Mouse (Mus musculus) left cerebral cortex, adult 18-20 months (tissue): ENCODE data around the gene Eci1. TPM values are rescaled to one million over a fixed set of nuclear protein-coding genes. Genes with fewer than 3 reads are reported as not detected.

Source experiments
- DNase-seq, 2 experiments: peaks; one replicate each; pipeline ENCODE4 v3.0.0; 2021 to 2022; ENCODE audit warnings: low spot score in 2 of 2, mixed read lengths in 1 of 2
- total RNA-seq, 2 experiments: library from RNA; stranded (reverse); gene quantifications; 2 replicates each; pipeline ENCODE4 v1.2.3; 2021

The Eci1 gene
- total RNA-seq, 2 experiments from 2014 or later: 28.0 to 28.7 TPM

- DNase-seq: peak; percentile 99 to 100
Observed at GRCm38 (mm10) chr17:24469910-24470602, 43.6 kb downstream of the Eci1 start, which contains the start of the genes E4f1 and Pgp. TSS of gene E4f1 (minus strand) at chr17:24470313. TSS of gene Pgp (plus strand) at chr17:24470392.

GRCm38 (mm10) chr17:24470701-24471527 lies 44.5 kb downstream of the Eci1 start:
- peak; percentile 54 to 56 for DNase-seq

GRCm38 (mm10) chr17:24472512-24472911 lies 46.1 kb downstream of the Eci1 start:
- no peak for DNase-seq

GRCm38 (mm10) chr17:24473612-24474275 lies 47.3 kb downstream of the Eci1 start, which contains the start of gene Bricd5:
TSS of gene Bricd5 (plus strand) at chr17:24473884.
- DNase-seq: no peak

- no peak for DNase-seq
Observed at GRCm38 (mm10) chr17:24474557-24474956, 48.1 kb downstream of the Eci1 start.

GRCm38 (mm10) chr17:24475586-24475985 lies 49.1 kb downstream of the Eci1 start:
- no peak for DNase-seq

GRCm38 (mm10) chr17:24476022-24476776 lies 49.8 kb downstream of the Eci1 start:
- DNase-seq: no peak

GRCm38 (mm10) chr17:24477053-24477984 lies 50.9 kb downstream of the Eci1 start:
- no peak for DNase-seq

GRCm38 (mm10) chr17:24477985-24478600 lies 51.7 kb downstream of the Eci1 start:
- no peak for DNase-seq

GRCm38 (mm10) chr17:24478663-24479380 lies 52.4 kb downstream of the Eci1 start, which contains the start of gene Mlst8:
TSS of gene Mlst8 (minus strand) at chr17:24479078.
- DNase-seq: peak; percentile 99

- DNase-seq: no peak
Observed at GRCm38 (mm10) chr17:24479431-24479830, 53.0 kb downstream of the Eci1 start.

- no peak for DNase-seq
Observed at GRCm38 (mm10) chr17:24480201-24480826, 53.9 kb downstream of the Eci1 start.

- DNase-seq: no peak
Observed at GRCm38 (mm10) chr17:24481027-24481815, 54.8 kb downstream of the Eci1 start.

GRCm38 (mm10) chr17:24483495-24483894 lies 57.1 kb downstream of the Eci1 start:
- no peak for DNase-seq

GRCm38 (mm10) chr17:24485090-24485860 lies 58.8 kb downstream of the Eci1 start:
- no peak for DNase-seq

- DNase-seq: peak; percentile 50 to 69
Observed at GRCm38 (mm10) chr17:24488186-24488661, 61.8 kb downstream of the Eci1 start, which contains the start of gene Caskin1. TSS of gene Caskin1 (plus strand) at chr17:24488601.
